Mouse (Mus musculus): ENCODE measurements around the gene Ctnnal1. TPM values are rescaled to one million over a fixed set of nuclear protein-coding genes. Genes with fewer than 3 reads are reported as not detected.
A peak's percentile ranks its signal among the peaks of the same experiment; 100 is the strongest.

Ctnnal1 gene
- polyA plus RNA-seq, 1 experiment: 22.2 TPM

DNA sequence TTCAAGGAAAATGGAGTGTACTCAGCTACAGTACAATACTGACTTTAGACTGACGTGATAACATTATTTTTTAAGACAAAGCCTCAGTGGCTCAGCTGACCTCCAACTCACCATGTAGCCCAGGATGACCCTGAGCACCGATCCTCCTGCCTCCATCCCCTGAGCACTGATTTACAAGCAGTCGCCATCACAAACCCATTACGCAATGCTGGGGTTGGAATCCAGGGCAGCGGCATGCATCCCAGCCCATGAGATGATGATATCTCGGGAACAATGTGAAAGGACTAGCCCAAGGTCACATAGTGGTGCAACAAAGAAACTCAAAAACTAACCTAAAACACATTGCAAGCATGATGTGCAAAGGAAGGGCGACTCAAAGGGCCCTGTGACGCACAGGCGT is 40.8 kb downstream of the Ctnnal1 start:
- no peak overlapping the region for H3K4me3 ChIP-seq (ENCODE audit: insufficient read depth, low read length)
- H3K4me1 ChIP-seq (ENCODE audit: control insufficient read depth, insufficient read depth, low read length): no peaks in the 10 kb centered on the region; the same call in none of the 2 replicates
- no peak for TF ChIP-seq POLR2A (IDR thresholded peaks at IDR 0.05; ENCODE audit: extremely low read depth, insufficient read depth, low read length)
- no peak for TF ChIP-seq CTCF (IDR thresholded peaks at IDR 0.05; ENCODE audit: extremely low read depth, insufficient read depth, low read length)
- H3K27ac ChIP-seq (ENCODE audit: insufficient read depth, low read length): no peak overlapping the region

DNA sequence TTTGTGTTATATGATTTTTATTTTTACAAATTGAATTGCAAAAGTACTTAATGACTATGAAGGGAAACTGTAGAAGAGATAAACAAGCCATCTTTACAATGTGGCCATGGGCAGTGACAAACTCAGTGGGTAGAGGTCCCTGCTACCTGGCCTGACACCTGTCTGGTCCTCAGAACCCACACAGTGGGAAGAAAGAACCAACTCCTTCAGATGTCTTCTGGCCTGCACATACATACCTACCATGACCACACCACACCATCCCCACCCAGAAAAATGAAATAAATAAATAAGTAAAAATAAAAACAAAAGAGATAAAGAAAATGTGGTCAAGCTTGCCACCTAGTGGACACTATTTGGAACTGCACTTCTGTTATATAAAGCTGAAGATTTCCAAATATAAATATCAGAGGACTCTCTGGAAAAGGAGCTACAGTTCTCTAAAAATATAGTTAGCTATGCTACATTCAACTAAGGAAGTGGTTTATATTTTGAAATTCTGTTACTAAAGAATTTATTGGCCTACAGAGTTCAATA is 44.9 kb downstream of the Ctnnal1 start:
- Histone ChIP-seq H3K4me3 (ENCODE audit: insufficient read depth, low read length) (no peak overlapping the region), H3K27ac (ENCODE audit: insufficient read depth, low read length) (peak overlapping the region; percentile 63; the same call in 1 of the 2 replicates), H3K4me1 (ENCODE audit: control insufficient read depth, insufficient read depth, low read length) (no peaks in the 10 kb centered on the region; the same call in 1 of the 2 replicates)
- TF ChIP-seq CTCF (IDR thresholded peaks at IDR 0.05; ENCODE audit: extremely low read depth, insufficient read depth, low read length) (no peak), POLR2A (IDR thresholded peaks at IDR 0.05; ENCODE audit: extremely low read depth, insufficient read depth, low read length) (no peak)

- H3K27ac ChIP-seq (ENCODE audit: insufficient read depth, low read length): no peak overlapping the region
- no peak for TF ChIP-seq POLR2A (IDR thresholded peaks at IDR 0.05; ENCODE audit: extremely low read depth, insufficient read depth, low read length)
- TF ChIP-seq CTCF (IDR thresholded peaks at IDR 0.05; ENCODE audit: extremely low read depth, insufficient read depth, low read length): no peak
Observed at GRCm38 (mm10) chr4:56815131-56815530, 49.9 kb downstream of the Ctnnal1 start.

GRCm38 (mm10) chr4:56812096-56812495 is 52.9 kb downstream of the Ctnnal1 start:
- Histone ChIP-seq H3K27ac (ENCODE audit: insufficient read depth, low read length) (no peak overlapping the region), H3K4me1 (ENCODE audit: control insufficient read depth, insufficient read depth, low read length) (no peaks in the 10 kb centered on the region), H3K4me3 (ENCODE audit: insufficient read depth, low read length) (no peak overlapping the region)
- TF ChIP-seq CTCF (IDR thresholded peaks at IDR 0.05; ENCODE audit: extremely low read depth, insufficient read depth, low read length) (no peak), POLR2A (IDR thresholded peaks at IDR 0.05; ENCODE audit: extremely low read depth, insufficient read depth, low read length) (no peak)

More at GRCm38 (mm10) chr4:56815131-56815530, 49.9 kb downstream of the Ctnnal1 start:
- Histone ChIP-seq H3K4me1 (ENCODE audit: control insufficient read depth, insufficient read depth, low read length) (no peaks in the 10 kb centered on the region), H3K4me3 (ENCODE audit: insufficient read depth, low read length) (no peak overlapping the region)

- TF ChIP-seq CTCF (IDR thresholded peaks at IDR 0.05; ENCODE audit: extremely low read depth, insufficient read depth, low read length): no peak
- no peak for TF ChIP-seq POLR2A (IDR thresholded peaks at IDR 0.05; ENCODE audit: extremely low read depth, insufficient read depth, low read length)
- Histone ChIP-seq H3K4me3 (ENCODE audit: insufficient read depth, low read length) (no peak overlapping the region), H3K4me1 (ENCODE audit: control insufficient read depth, insufficient read depth, low read length) (no peaks in the 10 kb centered on the region), H3K27ac (ENCODE audit: insufficient read depth, low read length) (no peak overlapping the region)
Observed at GRCm38 (mm10) chr4:56811642-56812041, 53.3 kb downstream of the Ctnnal1 start.

- no peak for TF ChIP-seq CTCF (IDR thresholded peaks at IDR 0.05; ENCODE audit: extremely low read depth, insufficient read depth, low read length)
- TF ChIP-seq POLR2A (IDR thresholded peaks at IDR 0.05; ENCODE audit: extremely low read depth, insufficient read depth, low read length): no peak
- no peak overlapping the region for H3K27ac ChIP-seq (ENCODE audit: insufficient read depth, low read length)
- H3K4me1 ChIP-seq (ENCODE audit: control insufficient read depth, insufficient read depth, low read length): no peaks in the 10 kb centered on the region
- H3K4me3 ChIP-seq (ENCODE audit: insufficient read depth, low read length): no peak overlapping the region
Observed at GRCm38 (mm10) chr4:56809050-56809449, 55.9 kb downstream of the Ctnnal1 start.

DNA sequence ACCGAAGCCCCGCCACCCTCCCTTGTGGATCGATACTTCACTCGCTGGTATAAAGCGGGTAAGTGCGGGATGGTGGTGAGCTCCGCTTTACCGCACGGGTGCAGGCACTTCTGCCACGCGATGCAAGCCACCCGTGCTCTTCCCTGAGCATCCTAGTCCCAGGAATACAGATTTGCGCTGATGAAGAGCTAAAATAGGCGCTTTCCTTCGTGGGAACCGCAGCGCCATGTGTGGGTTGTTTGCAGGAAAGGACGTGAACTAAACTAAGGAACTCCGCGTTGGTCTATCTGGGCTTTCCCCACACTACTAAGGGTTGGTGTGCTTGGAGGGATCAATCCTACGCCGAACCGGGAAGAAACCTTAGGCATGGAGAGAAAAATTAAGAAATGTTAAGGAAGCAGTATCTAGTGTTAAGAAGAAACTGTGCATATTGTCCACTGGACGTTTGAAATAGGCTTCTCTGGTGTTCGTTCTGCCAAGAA is 62.3 kb downstream of the Ctnnal1 start:
- peak overlapping the region; percentile 94 for H3K4me3 ChIP-seq (ENCODE audit: insufficient read depth, low read length)
- TF ChIP-seq CTCF (IDR thresholded peaks at IDR 0.05; ENCODE audit: extremely low read depth, insufficient read depth, low read length): no peak
- TF ChIP-seq POLR2A (IDR thresholded peaks at IDR 0.05; ENCODE audit: extremely low read depth, insufficient read depth, low read length): no peak; the same call in 1 of the 2 replicates
- H3K4me1 ChIP-seq (ENCODE audit: control insufficient read depth, insufficient read depth, low read length): peaks cover 3% of the 10 kb centered on the region; the same call in 1 of the 2 replicates
- peak overlapping the region; percentile 87; the same call in 1 of the 2 replicates for H3K27ac ChIP-seq (ENCODE audit: insufficient read depth, low read length)

GRCm38 (mm10) chr4:56801907-56802668 is 62.9 kb downstream of the Ctnnal1 start, which contains the start of the genes Elp1 and Fam206a:
TSS of gene Elp1 (minus strand) at chr4:56802331.
TSS of gene Fam206a (plus strand) at chr4:56802345.
- Histone ChIP-seq H3K4me1 (ENCODE audit: control insufficient read depth, insufficient read depth, low read length) (peaks cover 3% of the 10 kb centered on the region; the same call in 1 of the 2 replicates), H3K27ac (ENCODE audit: insufficient read depth, low read length) (peak within 1 kb of the TSS; percentile 87), H3K4me3 (ENCODE audit: insufficient read depth, low read length) (peak within 1 kb of the TSS; percentile 94)
- TF ChIP-seq POLR2A (IDR thresholded peaks at IDR 0.05; ENCODE audit: extremely low read depth, insufficient read depth, low read length) (peak; percentile 75; the same call in 1 of the 2 replicates), CTCF (IDR thresholded peaks at IDR 0.05; ENCODE audit: extremely low read depth, insufficient read depth, low read length) (no peak)

DNA sequence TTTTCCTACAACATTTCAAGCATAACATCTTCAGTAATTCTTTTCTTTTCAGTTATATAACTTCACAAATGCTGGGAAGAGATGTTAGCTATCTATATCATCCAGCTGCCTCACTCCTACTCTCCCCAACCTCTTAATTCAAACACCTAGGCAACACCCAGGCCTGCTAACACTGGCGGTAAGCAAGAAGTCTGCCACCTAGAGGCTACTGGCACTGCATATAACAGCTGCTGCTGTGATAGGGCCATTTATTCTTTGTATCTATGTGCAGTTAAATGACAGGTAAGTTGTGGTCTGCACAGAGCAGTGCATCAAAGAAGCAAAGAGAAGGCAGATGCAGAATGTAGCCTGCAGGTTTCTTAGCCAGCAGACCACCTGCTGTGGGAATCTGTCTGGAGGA is 73.6 kb downstream of the Ctnnal1 start:
- Histone ChIP-seq H3K4me3 (ENCODE audit: insufficient read depth, low read length) (no peak overlapping the region), H3K27ac (ENCODE audit: insufficient read depth, low read length) (no peak overlapping the region), H3K4me1 (ENCODE audit: control insufficient read depth, insufficient read depth, low read length) (no peaks in the 10 kb centered on the region)
- TF ChIP-seq POLR2A (IDR thresholded peaks at IDR 0.05; ENCODE audit: extremely low read depth, insufficient read depth, low read length) (no peak), CTCF (IDR thresholded peaks at IDR 0.05; ENCODE audit: extremely low read depth, insufficient read depth, low read length) (0 out of 2 replicates have a peak, but pooled peaks have one; percentile 27)
